Mouse (Mus musculus): Measurements from ENCODE around the gene Dtwd1. TPM values are rescaled to one million over a fixed set of nuclear protein-coding genes. Genes with fewer than 3 reads are reported as not detected.
A peak's percentile ranks its signal among the peaks of the same experiment; 100 is the strongest.

Dtwd1 gene
- polyA plus RNA-seq (2015; fragmentation: Nextera tagmentation; extraction: Ambion mirVana): 28.4 and 29.9 TPM in 2 replicates

- peak within 1 kb of the TSS; percentile 86 for H3K9ac ChIP-seq
- peak within 1 kb of the TSS; percentile 53 for H3K4me2 ChIP-seq
- H3K27me3 ChIP-seq (replicated peaks): no peaks in the 10 kb centered on the region
- under 1% methylated on average over 57 of the region's 57 CpGs for WGBS
- H3K27ac ChIP-seq: peak within 1 kb of the TSS; percentile 94
- peak; percentile 98 for ATAC-seq (ENCODE audit: insufficient read depth, low FRiP score, low read depth)
- H3K4me1 ChIP-seq: no peaks in the 10 kb centered on the region
- 0 out of 2 replicates have a peak, but pooled peaks cover 4% of the 10 kb centered on the region for H3K36me3 ChIP-seq
- peak within 1 kb of the TSS; percentile 78 for H3K4me3 ChIP-seq (replicated peaks)
- no peaks in the 10 kb centered on the region for H3K9me3 ChIP-seq
Measured at GRCm38 (mm10) chr2:126151855-126152571, at the start of gene Dtwd1, which contains the start of gene Fam227b. Dtwd1 (plus strand) TSS chr2:126152141. Fam227b (minus strand) TSS chr2:126152004.

GRCm38 (mm10) chr2:126147723-126148122 lies 4.2 kb upstream of the Dtwd1 start:
- Histone ChIP-seq H3K9me3 (no peaks in the 10 kb centered on the region), H3K4me2 (no peak overlapping the region), H3K27me3 (replicated peaks) (no peaks in the 10 kb centered on the region), H3K9ac (no peak overlapping the region), H3K36me3 (no peaks in the 10 kb centered on the region), H3K4me1 (no peaks in the 10 kb centered on the region), H3K27ac (no peak overlapping the region), H3K4me3 (replicated peaks) (no peak overlapping the region)
- no peak for ATAC-seq (ENCODE audit: insufficient read depth, low FRiP score, low read depth)

GRCm38 (mm10) chr2:126165277-126166018 lies 13.5 kb downstream of the Dtwd1 start:
- no peak overlapping the region for H3K9ac ChIP-seq
- no peak overlapping the region for H3K4me2 ChIP-seq
- no peak overlapping the region for H3K4me3 ChIP-seq (replicated peaks)
- no peaks in the 10 kb centered on the region for H3K4me1 ChIP-seq
- 89% methylated on average over 5 of the region's 5 CpGs for WGBS
- peaks cover 16% of the 10 kb centered on the region for H3K36me3 ChIP-seq
- no peaks in the 10 kb centered on the region for H3K27me3 ChIP-seq (replicated peaks)
- ATAC-seq (ENCODE audit: insufficient read depth, low FRiP score, low read depth): peak; percentile 99
- H3K27ac ChIP-seq: no peak overlapping the region
- H3K9me3 ChIP-seq: no peaks in the 10 kb centered on the region

- no peak for ATAC-seq (ENCODE audit: insufficient read depth, low FRiP score, low read depth)
- Histone ChIP-seq H3K27me3 (replicated peaks) (no peaks in the 10 kb centered on the region), H3K4me2 (no peak overlapping the region), H3K36me3 (peaks cover 9% of the 10 kb centered on the region; the same call in 1 of the 2 replicates), H3K9ac (no peak overlapping the region), H3K4me3 (replicated peaks) (no peak overlapping the region), H3K9me3 (no peaks in the 10 kb centered on the region), H3K4me1 (no peaks in the 10 kb centered on the region), H3K27ac (no peak overlapping the region)
Measured at GRCm38 (mm10) chr2:126166335-126166734, 14.4 kb downstream of the Dtwd1 start.

GRCm38 (mm10) chr2:126166848-126167617 lies 15.1 kb downstream of the Dtwd1 start:
- no peak overlapping the region for H3K4me3 ChIP-seq (replicated peaks)
- H3K36me3 ChIP-seq: peaks cover 3% of the 10 kb centered on the region; the same call in 1 of the 2 replicates
- no peaks in the 10 kb centered on the region for H3K27me3 ChIP-seq (replicated peaks)
- no peak overlapping the region for H3K9ac ChIP-seq
- no peaks in the 10 kb centered on the region for H3K9me3 ChIP-seq
- 88% methylated on average over 8 of the region's 8 CpGs for WGBS
- H3K4me2 ChIP-seq: no peak overlapping the region
- ATAC-seq (ENCODE audit: insufficient read depth, low FRiP score, low read depth): no peak
- H3K4me1 ChIP-seq: no peaks in the 10 kb centered on the region
- H3K27ac ChIP-seq: no peak overlapping the region

GRCm38 (mm10) chr2:126171427-126171826 lies 19.5 kb downstream of the Dtwd1 start:
- H3K4me3 ChIP-seq (replicated peaks): no peak overlapping the region
- no peaks in the 10 kb centered on the region for H3K27me3 ChIP-seq (replicated peaks)
- ATAC-seq (ENCODE audit: insufficient read depth, low FRiP score, low read depth): no peak
- H3K9me3 ChIP-seq: no peaks in the 10 kb centered on the region
- no peak overlapping the region for H3K9ac ChIP-seq
- WGBS: 92% methylated on average over 1 of the region's 1 CpGs
- H3K27ac ChIP-seq: no peak overlapping the region
- no peaks in the 10 kb centered on the region for H3K4me1 ChIP-seq
- no peaks in the 10 kb centered on the region for H3K36me3 ChIP-seq
- no peak overlapping the region for H3K4me2 ChIP-seq

GRCm38 (mm10) chr2:126191306-126191705 lies 39.4 kb downstream of the Dtwd1 start:
- ATAC-seq (ENCODE audit: insufficient read depth, low FRiP score, low read depth): no peak

GRCm38 (mm10) chr2:126192129-126192528 lies 40.2 kb downstream of the Dtwd1 start:
- no peaks in the 10 kb centered on the region for H3K27me3 ChIP-seq (replicated peaks)
- H3K9me3 ChIP-seq: no peaks in the 10 kb centered on the region
- no peak for ATAC-seq (ENCODE audit: insufficient read depth, low FRiP score, low read depth)
- no peak overlapping the region for H3K27ac ChIP-seq
- H3K4me2 ChIP-seq: no peak overlapping the region
- H3K4me3 ChIP-seq (replicated peaks): no peak overlapping the region
- H3K36me3 ChIP-seq: no peaks in the 10 kb centered on the region
- H3K4me1 ChIP-seq: no peaks in the 10 kb centered on the region
- 81% methylated on average over 2 of the region's 2 CpGs for WGBS
- no peak overlapping the region for H3K9ac ChIP-seq

More at GRCm38 (mm10) chr2:126191306-126191705, 39.4 kb downstream of the Dtwd1 start:
- Histone ChIP-seq H3K9ac (no peak overlapping the region), H3K27ac (no peak overlapping the region), H3K4me2 (no peak overlapping the region), H3K4me1 (no peaks in the 10 kb centered on the region), H3K9me3 (no peaks in the 10 kb centered on the region), H3K36me3 (no peaks in the 10 kb centered on the region), H3K27me3 (replicated peaks) (no peaks in the 10 kb centered on the region), H3K4me3 (replicated peaks) (no peak overlapping the region)
- WGBS: 54% methylated on average over 4 of the region's 4 CpGs

GRCm38 (mm10) chr2:126195631-126196356 lies 43.9 kb downstream of the Dtwd1 start:
- H3K36me3 ChIP-seq: no peaks in the 10 kb centered on the region
- 71% methylated on average over 12 of the region's 12 CpGs for WGBS
- no peaks in the 10 kb centered on the region for H3K4me1 ChIP-seq
- no peak overlapping the region for H3K27ac ChIP-seq
- no peaks in the 10 kb centered on the region for H3K27me3 ChIP-seq (replicated peaks)
- H3K9me3 ChIP-seq: no peaks in the 10 kb centered on the region
- no peak overlapping the region for H3K4me3 ChIP-seq (replicated peaks)
- no peak overlapping the region for H3K4me2 ChIP-seq
- no peak for ATAC-seq (ENCODE audit: insufficient read depth, low FRiP score, low read depth)
- H3K9ac ChIP-seq: no peak overlapping the region

GRCm38 (mm10) chr2:126198971-126199370 lies 47.0 kb downstream of the Dtwd1 start:
- H3K27ac ChIP-seq: no peak overlapping the region
- no peak for ATAC-seq (ENCODE audit: insufficient read depth, low FRiP score, low read depth)
- H3K4me2 ChIP-seq: no peak overlapping the region
- no peaks in the 10 kb centered on the region for H3K36me3 ChIP-seq
- no peak overlapping the region for H3K4me3 ChIP-seq (replicated peaks)
- H3K9ac ChIP-seq: no peak overlapping the region
- H3K4me1 ChIP-seq: no peaks in the 10 kb centered on the region
- 51% methylated on average over 3 of the region's 3 CpGs for WGBS
- no peaks in the 10 kb centered on the region for H3K9me3 ChIP-seq
- no peaks in the 10 kb centered on the region for H3K27me3 ChIP-seq (replicated peaks)

GRCm38 (mm10) chr2:126211011-126211680 lies 59.2 kb downstream of the Dtwd1 start:
- no peaks in the 10 kb centered on the region for H3K9me3 ChIP-seq
- H3K9ac ChIP-seq: no peak overlapping the region
- 80% methylated on average over 6 of the region's 6 CpGs for WGBS
- no peaks in the 10 kb centered on the region for H3K27me3 ChIP-seq (replicated peaks)
- ATAC-seq (ENCODE audit: insufficient read depth, low FRiP score, low read depth): no peak
- H3K4me2 ChIP-seq: no peak overlapping the region
- H3K27ac ChIP-seq: no peak overlapping the region
- H3K4me1 ChIP-seq: no peaks in the 10 kb centered on the region
- no peaks in the 10 kb centered on the region for H3K36me3 ChIP-seq
- no peak overlapping the region for H3K4me3 ChIP-seq (replicated peaks)

Data from stomach, embryonic 15.5 days (tissue).